Mouse (Mus musculus): ENCODE measurements around the gene Dusp2. TPM values are rescaled to one million over a fixed set of nuclear protein-coding genes. Genes with fewer than 3 reads are reported as not detected.

Gene Dusp2
- polyA plus RNA-seq, 1 experiment from 2014 or later, result 4.9 TPM

DNA sequence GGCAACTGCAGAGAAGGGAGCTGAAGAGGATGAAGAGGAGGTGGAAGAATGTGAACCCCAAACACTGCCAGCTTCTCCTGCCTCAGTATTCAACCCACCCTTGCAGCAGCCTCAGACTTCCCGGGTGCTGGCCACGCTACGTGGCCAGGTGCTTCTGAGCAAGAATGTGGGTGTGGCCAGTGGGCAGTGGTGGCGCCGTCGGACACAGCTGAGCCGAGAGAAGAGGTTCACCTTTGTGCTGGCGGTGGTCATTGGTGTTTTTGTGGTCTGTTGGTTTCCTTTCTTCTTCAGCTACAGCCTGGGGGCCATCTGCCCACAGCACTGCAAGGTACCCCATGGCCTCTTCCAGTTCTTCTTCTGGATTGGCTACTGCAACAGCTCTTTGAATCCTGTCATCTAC is 28.5 kb downstream of the Dusp2 start:
- WGBS, result 18% methylated on average over 8 of the region's 8 CpGs
- peaks cover 49% of the 10 kb centered on the region for H3K27me3 ChIP-seq (ENCODE audit: control insufficient read depth, insufficient read depth, low read length)
- no peak overlapping the region for H3K4me2 ChIP-seq (replicated peaks; ENCODE audit: low read depth, low read length)
- no peaks in the 10 kb centered on the region for H3K9me3 ChIP-seq (ENCODE audit: control insufficient read depth, low read length)
- H3K4me3 ChIP-seq (ENCODE audit: low read depth, low read length), result no peak overlapping the region
- H3K4me1 ChIP-seq (replicated peaks; ENCODE audit: control insufficient read depth, insufficient read depth, low read length), result peaks cover 8% of the 10 kb centered on the region
- no peak for ATAC-seq (ENCODE audit: low FRiP score)
- H3K36me3 ChIP-seq (ENCODE audit: control insufficient read depth, insufficient read depth, low read length), result no peaks in the 10 kb centered on the region
- no peak overlapping the region for H3K27ac ChIP-seq (ENCODE audit: low read depth, low read length)
- DNase-seq (ENCODE audit: low spot score), result no peak
- H3K9ac ChIP-seq (ENCODE audit: low read depth, low read length), result no peak overlapping the region

DNA sequence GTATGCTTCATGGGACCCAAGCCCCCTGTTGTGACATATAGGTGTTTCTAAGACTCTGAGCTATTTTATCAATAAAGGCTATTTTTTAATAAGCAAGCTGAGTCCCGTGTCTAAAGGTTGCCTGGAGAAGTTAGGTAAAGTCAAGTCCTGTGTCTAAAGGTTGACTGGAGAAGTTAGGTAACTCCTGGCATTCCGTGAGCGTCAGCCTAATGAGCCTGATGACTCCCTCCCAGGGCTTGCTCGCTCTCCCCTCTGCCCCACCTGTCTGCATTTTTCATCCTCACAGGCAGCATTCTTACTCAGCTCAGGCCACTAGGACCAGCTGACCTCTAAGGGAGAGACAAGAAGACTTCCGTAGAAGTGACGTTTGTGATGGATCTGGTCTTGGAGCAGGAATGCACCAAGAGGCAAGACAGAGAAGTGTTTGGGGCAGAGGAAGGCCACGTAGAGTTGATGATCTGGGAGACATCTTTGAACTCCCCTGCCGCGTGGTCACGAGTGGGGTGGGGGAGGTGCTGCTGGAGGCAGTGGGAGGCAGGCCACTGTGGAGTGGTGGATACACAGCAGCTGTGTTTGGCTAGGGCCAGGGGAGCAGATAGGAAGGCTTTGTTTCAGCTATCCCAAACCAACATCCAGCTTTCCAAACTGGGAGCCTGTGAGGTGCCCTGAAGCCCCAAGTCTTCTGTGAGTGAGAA is 31.3 kb downstream of the Dusp2 start:
- no peak overlapping the region for H3K4me2 ChIP-seq (replicated peaks; ENCODE audit: low read depth, low read length)
- H3K4me1 ChIP-seq (replicated peaks; ENCODE audit: control insufficient read depth, insufficient read depth, low read length), result peaks cover 8% of the 10 kb centered on the region
- no peaks in the 10 kb centered on the region for H3K9me3 ChIP-seq (ENCODE audit: control insufficient read depth, low read length)
- H3K4me3 ChIP-seq (ENCODE audit: low read depth, low read length), result no peak overlapping the region
- 66% methylated on average over 10 of the region's 10 CpGs for WGBS
- H3K9ac ChIP-seq (ENCODE audit: low read depth, low read length), result no peak overlapping the region
- no peaks in the 10 kb centered on the region for H3K36me3 ChIP-seq (ENCODE audit: control insufficient read depth, insufficient read depth, low read length)
- H3K27ac ChIP-seq (ENCODE audit: low read depth, low read length), result no peak overlapping the region
- ATAC-seq (ENCODE audit: low FRiP score) (no peak), DNase-seq (ENCODE audit: low spot score) (no peak)
- H3K27me3 ChIP-seq (ENCODE audit: control insufficient read depth, insufficient read depth, low read length), result peaks cover 40% of the 10 kb centered on the region

DNA sequence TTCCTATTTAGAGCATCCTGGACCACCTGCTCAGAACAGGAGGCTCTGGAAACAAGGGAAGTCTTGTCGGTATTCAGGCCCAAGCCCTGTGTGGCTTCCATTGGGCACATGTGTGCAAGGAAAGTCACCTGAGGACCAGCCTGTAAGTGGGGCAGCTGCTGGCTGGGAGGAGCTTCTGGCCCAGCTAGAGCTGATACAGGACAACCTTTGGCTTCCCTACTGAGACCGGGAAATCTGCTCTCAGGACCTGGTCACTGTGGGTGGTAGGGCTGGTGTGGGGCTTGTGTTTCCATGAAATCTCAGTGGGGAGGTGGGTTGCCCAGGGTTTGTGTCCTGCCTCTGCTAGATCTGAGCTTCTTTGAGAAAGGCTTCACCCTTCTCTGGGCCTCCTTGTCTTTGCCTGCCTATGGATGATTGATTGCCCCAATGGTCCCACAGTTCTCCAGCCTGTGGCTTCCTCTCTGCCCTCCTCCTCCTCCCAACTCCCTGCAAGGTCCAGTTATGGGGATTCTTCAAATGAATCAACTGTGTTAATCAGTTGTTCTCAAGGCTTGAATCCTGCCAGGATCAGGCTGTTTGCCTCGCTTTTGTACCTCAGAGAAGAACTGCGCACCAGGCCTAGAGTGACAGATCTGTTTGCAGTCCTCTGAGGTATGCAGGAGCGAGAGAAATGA is 33.9 kb downstream of the Dusp2 start:
- ATAC-seq (ENCODE audit: low FRiP score) (no peak), DNase-seq (ENCODE audit: low spot score) (no peak)
- 60% methylated on average over 5 of the region's 5 CpGs for WGBS
- Histone ChIP-seq H3K27me3 (ENCODE audit: control insufficient read depth, insufficient read depth, low read length) (peaks cover 17% of the 10 kb centered on the region), H3K4me1 (replicated peaks; ENCODE audit: control insufficient read depth, insufficient read depth, low read length) (no peaks in the 10 kb centered on the region), H3K27ac (ENCODE audit: low read depth, low read length) (no peak overlapping the region), H3K9ac (ENCODE audit: low read depth, low read length) (no peak overlapping the region), H3K9me3 (ENCODE audit: control insufficient read depth, low read length) (no peaks in the 10 kb centered on the region), H3K36me3 (ENCODE audit: control insufficient read depth, insufficient read depth, low read length) (no peaks in the 10 kb centered on the region), H3K4me3 (ENCODE audit: low read depth, low read length) (no peak overlapping the region), H3K4me2 (replicated peaks; ENCODE audit: low read depth, low read length) (no peak overlapping the region)

DNA sequence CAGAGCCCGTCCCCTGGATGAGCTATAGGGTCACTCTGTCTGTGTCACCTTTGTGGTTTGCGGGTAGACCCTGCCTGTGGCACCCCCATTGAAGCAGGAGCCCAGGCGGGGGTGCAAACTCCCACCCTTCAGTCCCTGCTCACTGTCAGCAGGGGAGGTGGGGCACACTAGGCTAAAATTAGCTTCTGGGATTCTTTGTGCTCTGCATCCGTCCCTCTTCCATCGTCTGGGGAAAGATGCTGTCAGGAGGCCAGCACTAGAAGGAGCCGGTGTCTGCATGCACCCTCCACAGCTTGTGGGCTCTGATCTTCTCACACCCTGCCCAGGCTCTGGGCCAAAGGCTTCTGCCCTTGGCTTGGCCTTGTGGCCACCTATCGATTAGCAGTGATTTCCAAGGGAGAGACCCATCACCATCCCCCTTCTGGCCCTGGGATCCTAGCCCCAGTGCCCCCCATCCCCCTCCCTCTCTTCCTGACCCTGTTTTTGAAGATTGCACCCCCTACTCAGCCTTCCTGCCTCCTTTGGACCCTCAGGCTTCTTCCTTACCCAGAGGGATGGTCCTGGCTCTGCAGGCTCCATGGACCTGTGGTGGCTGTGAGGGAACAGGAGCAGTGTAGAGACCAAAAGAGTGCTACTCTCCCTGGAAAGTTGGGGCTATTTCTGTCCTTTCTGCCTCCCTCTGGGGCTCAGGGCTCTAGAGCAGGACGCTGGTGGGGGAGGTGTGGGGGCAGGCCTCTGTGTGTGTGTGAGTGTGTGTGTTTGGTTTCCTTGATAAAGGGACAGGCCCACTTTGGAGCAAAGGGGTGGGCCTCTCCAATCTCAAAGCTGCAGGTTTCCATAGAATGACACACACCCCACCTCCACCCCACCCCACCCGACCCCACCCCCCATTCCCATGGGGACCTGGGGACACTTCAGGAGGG is 34.9 kb downstream of the Dusp2 start:
- no peak overlapping the region for H3K4me3 ChIP-seq (ENCODE audit: low read depth, low read length)
- 42% methylated on average over 9 of the region's 9 CpGs for WGBS

DNA sequence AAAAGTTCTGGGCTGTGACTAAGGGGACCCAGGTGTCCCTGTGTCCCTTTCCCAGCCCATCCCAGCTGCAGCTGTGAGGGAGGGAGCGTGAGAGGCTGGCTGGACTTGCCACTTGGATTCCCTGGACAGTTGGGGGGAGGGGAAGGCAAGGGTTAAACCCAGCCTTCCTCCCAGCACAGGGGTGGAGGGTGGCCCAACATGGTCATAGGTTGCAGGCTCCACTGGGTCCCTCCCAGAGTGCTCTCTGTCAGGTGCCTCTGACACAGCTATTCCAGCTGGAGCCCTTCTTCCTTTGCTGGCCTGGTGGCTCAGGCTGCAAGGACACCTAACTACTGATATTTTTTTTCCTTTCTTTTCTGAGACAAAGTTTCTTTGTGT is 35.5 kb downstream of the Dusp2 start:
- no peaks in the 10 kb centered on the region for H3K9me3 ChIP-seq (ENCODE audit: control insufficient read depth, low read length)
- 63% methylated on average over 1 of the region's 1 CpGs for WGBS
- H3K9ac ChIP-seq (ENCODE audit: low read depth, low read length), result no peak overlapping the region
- no peaks in the 10 kb centered on the region for H3K36me3 ChIP-seq (ENCODE audit: control insufficient read depth, insufficient read depth, low read length)
- no peak overlapping the region for H3K27ac ChIP-seq (ENCODE audit: low read depth, low read length)
- H3K4me3 ChIP-seq (ENCODE audit: low read depth, low read length), result no peak overlapping the region
- H3K4me1 ChIP-seq (replicated peaks; ENCODE audit: control insufficient read depth, insufficient read depth, low read length), result no peaks in the 10 kb centered on the region
- no peak for DNase-seq (ENCODE audit: low spot score)
- 0 out of 2 replicates have a peak, but pooled peaks have one; percentile 9 for ATAC-seq (ENCODE audit: low FRiP score)
- H3K4me2 ChIP-seq (replicated peaks; ENCODE audit: low read depth, low read length), result no peak overlapping the region
- peaks cover 1% of the 10 kb centered on the region; the same call in 1 of the 2 replicates for H3K27me3 ChIP-seq (ENCODE audit: control insufficient read depth, insufficient read depth, low read length)

More for the DNA sequence above, 34.9 kb downstream of the Dusp2 start:
- DNase-seq (ENCODE audit: low spot score) (no peak), ATAC-seq (ENCODE audit: low FRiP score) (0 out of 2 replicates have a peak, but pooled peaks have one; percentile 19)
- no peaks in the 10 kb centered on the region for H3K9me3 ChIP-seq (ENCODE audit: control insufficient read depth, low read length)
- H3K4me1 ChIP-seq (replicated peaks; ENCODE audit: control insufficient read depth, insufficient read depth, low read length), result no peaks in the 10 kb centered on the region
- 0 out of 2 replicates have a peak overlapping the region, but pooled peaks have one; percentile 36 for H3K27ac ChIP-seq (ENCODE audit: low read depth, low read length)
- peaks cover 7% of the 10 kb centered on the region for H3K27me3 ChIP-seq (ENCODE audit: control insufficient read depth, insufficient read depth, low read length)
- no peaks in the 10 kb centered on the region for H3K36me3 ChIP-seq (ENCODE audit: control insufficient read depth, insufficient read depth, low read length)
- H3K4me2 ChIP-seq (replicated peaks; ENCODE audit: low read depth, low read length), result no peak overlapping the region
- no peak overlapping the region for H3K9ac ChIP-seq (ENCODE audit: low read depth, low read length)

DNA sequence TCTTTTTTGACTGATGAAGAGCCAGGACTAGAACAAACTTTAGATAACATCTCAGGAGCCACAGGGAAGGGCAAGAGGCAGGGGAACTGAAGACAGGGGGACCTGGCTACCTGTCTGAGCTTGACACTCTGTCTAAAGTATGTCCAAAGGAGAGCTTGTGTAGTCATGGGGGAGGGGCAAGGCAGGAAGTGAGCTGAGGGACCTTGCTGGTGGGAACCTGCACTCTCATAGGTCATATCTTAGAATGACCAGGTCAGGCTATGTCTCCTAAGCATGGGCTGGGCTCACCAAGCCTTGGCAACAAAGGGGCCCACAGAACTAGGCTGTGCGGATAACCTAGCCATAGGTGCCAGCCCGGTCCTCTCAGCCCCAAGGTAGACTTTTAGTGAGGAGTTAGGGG is 36.1 kb downstream of the Dusp2 start:
- WGBS, result 93% methylated on average over 2 of the region's 2 CpGs
- DNase-seq (ENCODE audit: low spot score) (no peak), ATAC-seq (ENCODE audit: low FRiP score) (no peak)
- Histone ChIP-seq H3K4me1 (replicated peaks; ENCODE audit: control insufficient read depth, insufficient read depth, low read length) (no peaks in the 10 kb centered on the region), H3K4me3 (ENCODE audit: low read depth, low read length) (no peak overlapping the region), H3K9ac (ENCODE audit: low read depth, low read length) (no peak overlapping the region), H3K4me2 (replicated peaks; ENCODE audit: low read depth, low read length) (no peak overlapping the region), H3K27me3 (ENCODE audit: control insufficient read depth, insufficient read depth, low read length) (no peaks in the 10 kb centered on the region), H3K27ac (ENCODE audit: low read depth, low read length) (no peak overlapping the region), H3K36me3 (ENCODE audit: control insufficient read depth, insufficient read depth, low read length) (no peaks in the 10 kb centered on the region), H3K9me3 (ENCODE audit: control insufficient read depth, low read length) (no peaks in the 10 kb centered on the region)

DNA sequence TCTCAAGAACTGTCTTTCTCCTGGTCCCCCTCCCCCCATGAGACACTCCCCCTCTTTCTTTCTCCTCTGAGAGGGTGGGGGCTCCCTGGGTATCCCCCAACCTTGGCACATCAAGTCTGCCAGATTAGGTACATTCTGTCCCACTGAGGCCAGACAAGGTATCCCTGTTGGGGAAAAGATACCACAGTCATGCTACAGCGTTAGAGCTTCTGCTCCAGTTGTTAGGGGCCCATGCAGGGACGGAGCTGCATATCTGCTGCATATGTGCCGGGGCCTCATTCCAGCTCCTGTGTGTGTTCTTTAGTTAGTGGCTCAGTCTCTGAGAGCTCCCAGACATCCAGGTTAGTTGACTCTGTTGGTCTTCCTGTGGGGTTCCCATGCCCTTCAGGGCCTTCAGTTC is 38.2 kb downstream of the Dusp2 start:
- no peak overlapping the region for H3K4me3 ChIP-seq (ENCODE audit: low read depth, low read length)
- H3K9me3 ChIP-seq (ENCODE audit: control insufficient read depth, low read length), result no peaks in the 10 kb centered on the region
- H3K27ac ChIP-seq (ENCODE audit: low read depth, low read length), result no peak overlapping the region
- no peak overlapping the region for H3K9ac ChIP-seq (ENCODE audit: low read depth, low read length)
- 86% methylated on average over 3 of the region's 3 CpGs for WGBS
- no peaks in the 10 kb centered on the region for H3K36me3 ChIP-seq (ENCODE audit: control insufficient read depth, insufficient read depth, low read length)
- H3K4me1 ChIP-seq (replicated peaks; ENCODE audit: control insufficient read depth, insufficient read depth, low read length), result no peaks in the 10 kb centered on the region
- no peak overlapping the region for H3K4me2 ChIP-seq (replicated peaks; ENCODE audit: low read depth, low read length)
- no peak for ATAC-seq (ENCODE audit: low FRiP score)
- DNase-seq (ENCODE audit: low spot score), result no peak
- no peaks in the 10 kb centered on the region for H3K27me3 ChIP-seq (ENCODE audit: control insufficient read depth, insufficient read depth, low read length)

DNA sequence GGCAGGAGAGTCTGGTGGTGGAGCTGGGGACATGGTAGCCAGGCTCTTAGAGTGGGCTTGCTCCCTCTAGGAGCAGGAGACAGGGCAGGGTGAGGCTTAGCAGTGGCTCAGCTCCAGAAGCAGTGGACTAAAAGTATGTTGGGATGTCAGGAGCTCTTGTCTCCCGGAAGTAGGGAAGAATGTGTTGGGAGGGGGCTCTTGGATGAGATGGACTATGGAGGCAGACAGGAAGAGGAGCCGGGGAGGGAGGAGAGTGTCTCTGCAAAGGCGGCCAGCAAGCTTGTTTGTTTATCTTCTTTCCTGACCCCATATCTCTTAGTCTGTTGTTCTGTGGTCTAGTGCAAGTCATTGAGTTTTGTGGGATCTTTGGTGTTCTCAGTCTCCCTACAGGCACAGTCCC is 39.1 kb downstream of the Dusp2 start:
- Histone ChIP-seq H3K4me1 (replicated peaks; ENCODE audit: control insufficient read depth, insufficient read depth, low read length) (no peaks in the 10 kb centered on the region), H3K9me3 (ENCODE audit: control insufficient read depth, low read length) (no peaks in the 10 kb centered on the region), H3K4me3 (ENCODE audit: low read depth, low read length) (no peak overlapping the region), H3K9ac (ENCODE audit: low read depth, low read length) (no peak overlapping the region), H3K4me2 (replicated peaks; ENCODE audit: low read depth, low read length) (no peak overlapping the region), H3K27ac (ENCODE audit: low read depth, low read length) (no peak overlapping the region), H3K27me3 (ENCODE audit: control insufficient read depth, insufficient read depth, low read length) (no peaks in the 10 kb centered on the region), H3K36me3 (ENCODE audit: control insufficient read depth, insufficient read depth, low read length) (no peaks in the 10 kb centered on the region)
- WGBS, result 65% methylated on average over 3 of the region's 3 CpGs
- no peak for DNase-seq (ENCODE audit: low spot score)
- ATAC-seq (ENCODE audit: low FRiP score), result no peak

Data from hindbrain, embryonic 11.5 days (tissue).